Mouse (Mus musculus): ENCODE measurements around the gene Hoxd3. TPM values are rescaled to one million over a fixed set of nuclear protein-coding genes. Genes with fewer than 3 reads are reported as not detected.
A peak's percentile ranks its signal among the peaks of the same experiment; 100 is the strongest.

Hoxd3 gene
- polyA plus RNA-seq, 1 experiment = not detected

GRCm38 (mm10) chr2:74681594-74682531 is 29.9 kb upstream of the Hoxd3 start:
- H3K9ac ChIP-seq (ENCODE audit: low read depth, poor library complexity, severe bottlenecking) = no peak overlapping the region
- H3K9me3 ChIP-seq (replicated peaks; ENCODE audit: control insufficient read depth, insufficient read depth, low read length, poor library complexity, severe bottlenecking) = no peaks in the 10 kb centered on the region
- peak overlapping the region; percentile 34 for H3K4me3 ChIP-seq (ENCODE audit: low read depth, low read length)
- no peak for TF ChIP-seq CTCF (IDR thresholded peaks at IDR 0.05; ENCODE audit: low read depth, low read length)
- TF ChIP-seq EP300 (IDR thresholded peaks at IDR 0.05; ENCODE audit: insufficient read depth, low read depth, low read length) = peak; percentile 55; the same call in 1 of the 2 replicates
- no peaks in the 10 kb centered on the region for H3K4me1 ChIP-seq (ENCODE audit: control insufficient read depth, insufficient read depth, low read length)
- H3K27me3 ChIP-seq (ENCODE audit: control insufficient read depth, insufficient read depth, low read length, poor library complexity, severe bottlenecking) = peaks cover 55% of the 10 kb centered on the region
- no peak overlapping the region for H3K27ac ChIP-seq (ENCODE audit: insufficient read depth, low read length)
- no peaks in the 10 kb centered on the region for H3K36me3 ChIP-seq (ENCODE audit: control insufficient read depth, insufficient read depth, low read length, poor library complexity, severe bottlenecking)

- Histone ChIP-seq H3K27ac (ENCODE audit: insufficient read depth, low read length) (no peak overlapping the region), H3K36me3 (ENCODE audit: control insufficient read depth, insufficient read depth, low read length, poor library complexity, severe bottlenecking) (no peaks in the 10 kb centered on the region), H3K9ac (ENCODE audit: low read depth, poor library complexity, severe bottlenecking) (peak overlapping the region; percentile 37; the same call in 1 of the 2 replicates), H3K4me3 (ENCODE audit: low read depth, low read length) (peak overlapping the region; percentile 18; the same call in 1 of the 2 replicates), H3K9me3 (replicated peaks; ENCODE audit: control insufficient read depth, insufficient read depth, low read length, poor library complexity, severe bottlenecking) (no peaks in the 10 kb centered on the region), H3K27me3 (ENCODE audit: control insufficient read depth, insufficient read depth, low read length, poor library complexity, severe bottlenecking) (peaks cover 61% of the 10 kb centered on the region), H3K4me1 (ENCODE audit: control insufficient read depth, insufficient read depth, low read length) (no peaks in the 10 kb centered on the region)
- TF ChIP-seq POLR2A (IDR thresholded peaks at IDR 0.05; ENCODE audit: insufficient read depth, low read length) (no peak), CTCF (IDR thresholded peaks at IDR 0.05; ENCODE audit: low read depth, low read length) (no peak), EP300 (IDR thresholded peaks at IDR 0.05; ENCODE audit: insufficient read depth, low read depth, low read length) (no peak)
These were observed 28.9 kb upstream of the Hoxd3 start for GRCm38 (mm10) chr2:74682796-74683195.

- Histone ChIP-seq H3K9me3 (replicated peaks; ENCODE audit: control insufficient read depth, insufficient read depth, low read length, poor library complexity, severe bottlenecking) (no peaks in the 10 kb centered on the region), H3K27me3 (ENCODE audit: control insufficient read depth, insufficient read depth, low read length, poor library complexity, severe bottlenecking) (peaks cover 60% of the 10 kb centered on the region), H3K9ac (ENCODE audit: low read depth, poor library complexity, severe bottlenecking) (no peak overlapping the region), H3K36me3 (ENCODE audit: control insufficient read depth, insufficient read depth, low read length, poor library complexity, severe bottlenecking) (no peaks in the 10 kb centered on the region), H3K4me3 (ENCODE audit: low read depth, low read length) (no peak overlapping the region), H3K4me1 (ENCODE audit: control insufficient read depth, insufficient read depth, low read length) (no peaks in the 10 kb centered on the region), H3K27ac (ENCODE audit: insufficient read depth, low read length) (no peak overlapping the region)
- TF ChIP-seq EP300 (IDR thresholded peaks at IDR 0.05; ENCODE audit: insufficient read depth, low read depth, low read length) (no peak), CTCF (IDR thresholded peaks at IDR 0.05; ENCODE audit: low read depth, low read length) (no peak), POLR2A (IDR thresholded peaks at IDR 0.05; ENCODE audit: insufficient read depth, low read length) (no peak)
These were observed 28.2 kb upstream of the Hoxd3 start for GRCm38 (mm10) chr2:74683471-74683951.

GRCm38 (mm10) chr2:74684106-74684505 is 27.6 kb upstream of the Hoxd3 start:
- TF ChIP-seq EP300 (IDR thresholded peaks at IDR 0.05; ENCODE audit: insufficient read depth, low read depth, low read length) (no peak), POLR2A (IDR thresholded peaks at IDR 0.05; ENCODE audit: insufficient read depth, low read length) (no peak), CTCF (IDR thresholded peaks at IDR 0.05; ENCODE audit: low read depth, low read length) (no peak)
- Histone ChIP-seq H3K27me3 (ENCODE audit: control insufficient read depth, insufficient read depth, low read length, poor library complexity, severe bottlenecking) (peaks cover 57% of the 10 kb centered on the region), H3K9ac (ENCODE audit: low read depth, poor library complexity, severe bottlenecking) (no peak overlapping the region), H3K9me3 (replicated peaks; ENCODE audit: control insufficient read depth, insufficient read depth, low read length, poor library complexity, severe bottlenecking) (no peaks in the 10 kb centered on the region), H3K27ac (ENCODE audit: insufficient read depth, low read length) (no peak overlapping the region), H3K4me3 (ENCODE audit: low read depth, low read length) (no peak overlapping the region), H3K4me1 (ENCODE audit: control insufficient read depth, insufficient read depth, low read length) (no peaks in the 10 kb centered on the region), H3K36me3 (ENCODE audit: control insufficient read depth, insufficient read depth, low read length, poor library complexity, severe bottlenecking) (no peaks in the 10 kb centered on the region)

- Histone ChIP-seq H3K9ac (ENCODE audit: low read depth, poor library complexity, severe bottlenecking) (no peak overlapping the region), H3K27ac (ENCODE audit: insufficient read depth, low read length) (no peak overlapping the region), H3K4me1 (ENCODE audit: control insufficient read depth, insufficient read depth, low read length) (no peaks in the 10 kb centered on the region), H3K36me3 (ENCODE audit: control insufficient read depth, insufficient read depth, low read length, poor library complexity, severe bottlenecking) (no peaks in the 10 kb centered on the region), H3K9me3 (replicated peaks; ENCODE audit: control insufficient read depth, insufficient read depth, low read length, poor library complexity, severe bottlenecking) (no peaks in the 10 kb centered on the region), H3K4me3 (ENCODE audit: low read depth, low read length) (no peak overlapping the region), H3K27me3 (ENCODE audit: control insufficient read depth, insufficient read depth, low read length, poor library complexity, severe bottlenecking) (peaks cover 63% of the 10 kb centered on the region)
- TF ChIP-seq POLR2A (IDR thresholded peaks at IDR 0.05; ENCODE audit: insufficient read depth, low read length) (no peak), EP300 (IDR thresholded peaks at IDR 0.05; ENCODE audit: insufficient read depth, low read depth, low read length) (no peak), CTCF (IDR thresholded peaks at IDR 0.05; ENCODE audit: low read depth, low read length) (no peak)
These were observed 26.6 kb upstream of the Hoxd3 start for GRCm38 (mm10) chr2:74685059-74685603.

All from ES-Bruce4 (cell line).